Mouse (Mus musculus) megakaryocyte-erythroid progenitor cell, adult 5-6 weeks (primary cell): ENCODE data around the gene Fam92b. TPM values are rescaled to one million over a fixed set of nuclear protein-coding genes. Genes with fewer than 3 reads are reported as not detected.
A peak's percentile ranks its signal among the peaks of the same experiment; 100 is the strongest.

ENCODE experiments used
- ATAC-seq: replicated peaks from 2 replicates; pipeline ENCODE4 v1.8.0; 2016; ENCODE audit warnings: mild to moderate bottlenecking, inconsistent platforms; ENCODE audit not compliant: severe bottlenecking, poor library complexity, low FRiP score, low TSS enrichment
- total RNA-seq, 2 experiments: library from RNA; stranded (forward) in 1 of 2; stranded (reverse) in 1 of 2; fragments of 200-1000, 215-1000 nt in 1 of 2; fragments of >200 nt in 1 of 2; fragmentation: Nextera tagmentation in 1 of 2; gene quantifications; 2 replicates each; pipeline ENCODE4 v1.2.3; 2014 to 2017

Fam92b gene
- total RNA-seq, 2 experiments from 2014 or later: not detected

- ATAC-seq: no peak
Observed at GRCm38 (mm10) chr8:120190810-120191413, 13.6 kb upstream of the Fam92b start.

GRCm38 (mm10) chr8:120190107-120190809, 13.0 kb upstream of the Fam92b start:
- ATAC-seq: no peak

GRCm38 (mm10) chr8:120189440-120189839, 12.2 kb upstream of the Fam92b start:
- no peak for ATAC-seq

GRCm38 (mm10) chr8:120188510-120188909, 11.2 kb upstream of the Fam92b start:
- no peak for ATAC-seq

- no peak for ATAC-seq
Observed at GRCm38 (mm10) chr8:120186454-120186853, 9.2 kb upstream of the Fam92b start.

- ATAC-seq: no peak
Observed at GRCm38 (mm10) chr8:120184850-120185792, 7.9 kb upstream of the Fam92b start.

GRCm38 (mm10) chr8:120184366-120184765, 7.1 kb upstream of the Fam92b start:
- no peak for ATAC-seq

- no peak for ATAC-seq
Observed at GRCm38 (mm10) chr8:120181861-120182414, 4.7 kb upstream of the Fam92b start.

- no peak for ATAC-seq
Observed at GRCm38 (mm10) chr8:120181274-120181673, 4.0 kb upstream of the Fam92b start.

- ATAC-seq: no peak
Observed at GRCm38 (mm10) chr8:120180445-120180970, 3.2 kb upstream of the Fam92b start.

GRCm38 (mm10) chr8:120179027-120179431, 1.8 kb upstream of the Fam92b start:
- ATAC-seq: peak; percentile 82

GRCm38 (mm10) chr8:120178124-120178514, 853 bp upstream of the Fam92b start:
- no peak for ATAC-seq

GRCm38 (mm10) chr8:120176605-120177004, 661 bp downstream of the Fam92b start:
- no peak for ATAC-seq

- no peak for ATAC-seq
Observed at GRCm38 (mm10) chr8:120174606-120175005, 2.7 kb downstream of the Fam92b start.

GRCm38 (mm10) chr8:120173195-120173594, 4.1 kb downstream of the Fam92b start:
- no peak for ATAC-seq

- no peak for ATAC-seq
Observed at GRCm38 (mm10) chr8:120169119-120169518, 8.1 kb downstream of the Fam92b start.

GRCm38 (mm10) chr8:120167821-120168220, 9.4 kb downstream of the Fam92b start:
- ATAC-seq: no peak

GRCm38 (mm10) chr8:120167136-120167535, 10.1 kb downstream of the Fam92b start:
- ATAC-seq: no peak

- ATAC-seq: no peak
Observed at GRCm38 (mm10) chr8:120164026-120164425, 13.2 kb downstream of the Fam92b start.

- no peak for ATAC-seq
Observed at GRCm38 (mm10) chr8:120163376-120163775, 13.9 kb downstream of the Fam92b start.
